Mouse (Mus musculus) liver, postnatal 0 days (tissue): ENCODE data around the gene Jarid2.

Source experiments
- CTCF ChIP-seq: sonication (generic); IDR thresholded peaks from 2 replicates; pipeline ENCODE4 v1.5.1; 2016; ENCODE audit warnings: antibody characterized with exemption, low read depth
- EP300 ChIP-seq: IDR thresholded peaks from 2 replicates; pipeline ENCODE4 v1.6.1; 2016; ENCODE audit warnings: antibody characterized with exemption, low read depth, mild to moderate bottlenecking

GRCm38 (mm10) chr13:44917202-44917601 lies 187.9 kb downstream of the Jarid2 start:
- TF ChIP-seq CTCF (no peak), EP300 (no peak)
